Mouse (Mus musculus) intestine, embryonic 14.5 days (tissue): Measurements from ENCODE around the gene Sf3a1. TPM values are rescaled to one million over a fixed set of nuclear protein-coding genes. Genes with fewer than 3 reads are reported as not detected.
"Not testable (repeated sequence)": the region's sequence is repeated elsewhere in the genome, so short reads cannot be mapped to it uniquely, and the experiment has no call there.

Source experiments
- ATAC-seq: fragments of 200-750 bp; cut with Nextera tagmentation; replicated peaks from 2 replicates; pipeline ENCODE4 v1.8.0; 2017; ENCODE audit warnings: low read depth, moderate number of reproducible peaks, moderate TSS enrichment, moderate library complexity; ENCODE audit not compliant: low FRiP score, low TSS enrichment
- DNase-seq: peaks from one replicate; pipeline ENCODE4 v3.0.0-alpha.2; 2018; ENCODE audit warnings: low spot score
- H3K27ac ChIP-seq: fragments of 300-500 bp; sonication (generic); 2 replicates; pipeline ENCODE4 v1.5.1; 2014; ENCODE audit warnings: low read depth, mild to moderate bottlenecking, control low read depth
- H3K27me3 ChIP-seq: fragments of 300-500 bp; sonication (generic); replicated peaks from 2 replicates; pipeline ENCODE4 v1.6.1; 2014; ENCODE audit warnings: low read length, control low read depth; ENCODE audit not compliant: control insufficient read depth, insufficient read depth
- H3K36me3 ChIP-seq: fragments of 300-500 bp; sonication (generic); 2 replicates; pipeline ENCODE4 v1.6.1; 2014; ENCODE audit warnings: low read length, control low read depth; ENCODE audit not compliant: control insufficient read depth, insufficient read depth
- H3K4me1 ChIP-seq: fragments of 300-500 bp; sonication (generic); replicated peaks from 2 replicates; pipeline ENCODE4 v1.6.1; 2014; ENCODE audit warnings: low read length, control low read depth, mixed read lengths; ENCODE audit not compliant: control insufficient read depth, insufficient read depth
- H3K4me2 ChIP-seq: fragments of 300-500 bp; sonication (generic); 2 replicates; pipeline ENCODE4 v1.6.1; 2014; ENCODE audit warnings: low read length
- H3K4me3 ChIP-seq: fragments of 300-500 bp; sonication (generic); 2 replicates; pipeline ENCODE4 v1.5.1; 2014; ENCODE audit warnings: low read depth, low read length, control low read depth, mixed read lengths
- H3K9ac ChIP-seq: fragments of 300-500 bp; sonication (generic); 2 replicates; pipeline ENCODE4 v1.6.1; 2014; ENCODE audit warnings: mild to moderate bottlenecking, low read length
- H3K9me3 ChIP-seq: fragments of 300-500 bp; sonication (generic); 2 replicates; pipeline ENCODE4 v1.6.1; 2016; ENCODE audit warnings: low read length, control low read depth; ENCODE audit not compliant: control insufficient read depth
- whole genome bisulfite sequencing: fragments of 180-500 bp; shearing (Covaris S2); extraction: QIAGEN DNeasy Blood & Tissue Kit; methylation state at CpG from one replicate; pipeline ENCODE4 v1.1.7; 2014; 5-methylcytosine and 5-hydroxymethylcytosine counted together
- polyA plus RNA-seq: library from polyadenylated mRNA; unstranded; fragments of >200 nt; fragmentation: Nextera tagmentation; extraction: Ambion mirVana; gene quantifications from 2 replicates; pipeline ENCODE4 v1.2.1, GENCODE M21; 2014

Gene Sf3a1
- polyA plus RNA-seq, 1 experiment from 2014 or later, result 59.5 TPM

GRCm38 (mm10) chr11:4164701-4165100 is 4.6 kb downstream of the Sf3a1 start:
- H3K4me2 ChIP-seq, result no peak overlapping the region
- peaks cover 12% of the 10 kb centered on the region for H3K4me1 ChIP-seq
- no peak overlapping the region for H3K9ac ChIP-seq
- H3K4me3 ChIP-seq, result no peak overlapping the region
- no peaks in the 10 kb centered on the region for H3K9me3 ChIP-seq
- no peak overlapping the region for H3K27ac ChIP-seq
- no peaks in the 10 kb centered on the region for H3K27me3 ChIP-seq
- DNase-seq, result no peak
- WGBS, result 97% methylated on average over 2 of the region's 2 CpGs
- peaks cover 84% of the 10 kb centered on the region for H3K36me3 ChIP-seq
- no peak for ATAC-seq

- H3K27ac ChIP-seq, result no peak overlapping the region
- no peaks in the 10 kb centered on the region for H3K9me3 ChIP-seq
- H3K4me1 ChIP-seq, result peaks cover 4% of the 10 kb centered on the region
- no peak overlapping the region for H3K4me3 ChIP-seq
- no peak for DNase-seq
- no peaks in the 10 kb centered on the region for H3K27me3 ChIP-seq
- no peak for ATAC-seq
- no peak overlapping the region for H3K4me2 ChIP-seq
- 81% methylated on average over 7 of the region's 7 CpGs for WGBS
- H3K36me3 ChIP-seq, result peaks cover 99% of the 10 kb centered on the region
- H3K9ac ChIP-seq, result no peak overlapping the region
These were observed 6.4 kb downstream of the Sf3a1 start for GRCm38 (mm10) chr11:4166467-4167090.

GRCm38 (mm10) chr11:4174586-4174985 is 14.4 kb downstream of the Sf3a1 start:
- ATAC-seq, result no peak
- Histone ChIP-seq H3K27ac (no peak overlapping the region), H3K9me3 (no peaks in the 10 kb centered on the region), H3K4me2 (no peak overlapping the region), H3K27me3 (no peaks in the 10 kb centered on the region), H3K9ac (no peak overlapping the region), H3K4me3 (no peak overlapping the region), H3K36me3 (peaks cover 99% of the 10 kb centered on the region), H3K4me1 (no peaks in the 10 kb centered on the region)
- DNase-seq, result no peak
- WGBS, result 87% methylated on average over 5 of the region's 5 CpGs

DNA sequence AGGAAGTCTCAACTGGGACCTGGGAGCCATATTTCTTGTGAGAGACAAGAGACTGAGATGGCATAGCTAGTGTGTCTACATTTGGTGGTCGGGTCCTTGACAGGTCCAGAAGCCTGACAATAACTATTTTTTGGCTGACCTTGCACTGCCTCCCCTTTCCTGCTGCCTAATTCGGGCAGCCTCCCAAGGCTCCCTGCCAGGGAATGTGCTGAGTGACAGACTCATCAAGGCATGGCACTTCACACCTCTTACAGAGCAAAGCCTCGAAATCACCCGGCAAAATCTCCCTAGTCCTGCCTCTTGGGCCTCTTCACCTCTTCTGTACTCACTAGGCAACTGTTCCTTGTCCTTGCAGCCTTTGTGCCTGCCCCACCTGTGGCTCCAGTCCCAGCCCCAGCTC is 17.6 kb downstream of the Sf3a1 start:
- Histone ChIP-seq H3K27ac (no peak overlapping the region), H3K27me3 (no peaks in the 10 kb centered on the region), H3K4me3 (no peak overlapping the region), H3K36me3 (peaks cover 97% of the 10 kb centered on the region), H3K9ac (no peak overlapping the region), H3K4me1 (no peaks in the 10 kb centered on the region), H3K9me3 (no peaks in the 10 kb centered on the region), H3K4me2 (no peak overlapping the region)
- WGBS, result 81% methylated on average over 4 of the region's 4 CpGs
- no peak for DNase-seq
- no peak for ATAC-seq

DNA sequence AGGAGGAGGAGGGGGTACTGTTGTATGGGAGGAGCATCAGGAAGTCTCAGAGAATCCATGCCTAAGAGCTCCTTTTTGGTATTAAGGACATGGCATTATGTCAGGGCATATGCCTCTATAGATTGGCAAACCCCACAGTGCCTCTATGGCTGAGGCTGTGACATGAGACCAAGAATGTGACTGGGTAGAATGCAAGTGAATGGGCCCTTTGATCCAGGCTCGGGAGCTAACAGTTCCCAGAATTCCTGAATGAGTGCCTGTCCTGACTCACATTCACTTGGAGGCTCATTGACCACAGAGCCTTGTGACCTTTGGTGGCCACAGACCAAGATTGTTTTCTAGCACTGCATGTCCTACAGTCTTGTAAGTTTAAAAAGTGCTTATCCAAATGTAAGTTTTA is 21.9 kb downstream of the Sf3a1 start:
- peaks cover 59% of the 10 kb centered on the region for H3K36me3 ChIP-seq
- no peak overlapping the region for H3K27ac ChIP-seq
- H3K4me2 ChIP-seq, result no peak overlapping the region
- WGBS, result 35% methylated on average over 1 of the region's 1 CpGs
- H3K9me3 ChIP-seq, result no peaks in the 10 kb centered on the region
- DNase-seq (no peak), ATAC-seq (no peak)
- no peak overlapping the region for H3K9ac ChIP-seq
- no peak overlapping the region for H3K4me3 ChIP-seq
- no peaks in the 10 kb centered on the region for H3K27me3 ChIP-seq
- H3K4me1 ChIP-seq, result no peaks in the 10 kb centered on the region

GRCm38 (mm10) chr11:4183511-4183910 is 23.4 kb downstream of the Sf3a1 start:
- no peak overlapping the region for H3K4me2 ChIP-seq
- H3K27me3 ChIP-seq, result no peaks in the 10 kb centered on the region
- DNase-seq (no peak), ATAC-seq (no peak)
- H3K36me3 ChIP-seq, result peaks cover 44% of the 10 kb centered on the region
- no peak overlapping the region for H3K4me3 ChIP-seq
- H3K9ac ChIP-seq, result no peak overlapping the region
- H3K9me3 ChIP-seq, result no peaks in the 10 kb centered on the region
- peaks cover 10% of the 10 kb centered on the region for H3K4me1 ChIP-seq
- H3K27ac ChIP-seq, result no peak overlapping the region

DNA sequence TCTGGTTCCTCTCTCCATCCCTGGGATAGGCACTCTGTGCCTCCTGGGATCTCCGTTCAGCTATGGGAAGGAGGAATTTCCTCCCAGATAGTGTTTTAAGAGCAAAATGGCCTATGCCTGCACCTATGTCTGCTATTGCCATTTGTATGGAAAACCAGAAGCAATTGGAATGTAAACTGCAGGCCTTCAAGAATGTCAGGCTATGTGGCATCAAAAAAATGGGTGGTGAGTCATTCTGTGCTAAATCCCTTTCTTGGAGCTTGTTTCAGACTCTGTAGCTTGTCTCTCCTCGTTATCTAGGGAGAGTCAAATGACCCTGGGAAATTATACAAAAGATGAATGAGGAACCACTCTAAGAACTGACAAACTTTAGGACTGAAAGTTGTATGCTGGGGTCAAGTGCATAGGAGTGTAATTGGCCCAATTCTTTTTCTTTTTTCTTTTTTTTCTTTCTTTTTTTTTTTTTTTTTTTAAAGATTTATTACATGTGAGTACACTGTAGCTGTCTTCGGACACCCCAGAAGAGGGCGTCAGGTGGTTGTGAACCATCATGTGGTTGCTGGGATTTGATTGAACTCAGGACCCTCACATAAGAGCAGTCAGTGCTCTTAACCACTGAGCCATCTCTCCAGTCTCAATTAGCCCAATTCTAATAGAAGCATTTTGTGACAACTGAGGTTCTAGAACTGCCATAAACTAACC is 24.3 kb downstream of the Sf3a1 start:
- ATAC-seq, result no peak
- Histone ChIP-seq H3K36me3 (peaks cover 36% of the 10 kb centered on the region), H3K9me3 (no peaks in the 10 kb centered on the region), H3K4me1 (peaks cover 10% of the 10 kb centered on the region), H3K9ac (no peak overlapping the region), H3K27ac (no peak overlapping the region), H3K4me2 (no peak overlapping the region), H3K4me3 (no peak overlapping the region), H3K27me3 (no peaks in the 10 kb centered on the region)
- DNase-seq, result no peak
- 64% methylated on average over 4 of the region's 4 CpGs for WGBS

DNA sequence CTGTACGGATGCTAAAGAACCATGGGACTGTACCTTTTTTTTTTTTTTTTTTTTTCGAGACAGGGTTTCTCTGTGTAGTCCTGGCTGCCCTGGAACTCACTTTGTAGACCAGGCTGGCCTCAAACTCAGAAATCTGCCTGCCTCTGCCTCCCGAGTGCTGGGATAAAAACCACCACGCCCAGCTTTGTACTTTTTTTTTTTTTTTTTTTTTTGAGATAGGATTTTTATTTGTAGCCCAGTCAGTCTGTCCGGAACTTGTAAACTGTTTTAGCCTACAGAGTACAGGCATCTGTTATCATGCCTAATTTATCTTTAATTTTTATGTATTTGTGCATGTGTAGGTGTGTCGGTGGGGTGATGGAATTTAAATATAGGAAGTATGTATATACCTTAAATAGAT is 25.3 kb downstream of the Sf3a1 start:
- not testable (repeated sequence) for DNase-seq, H3K9ac ChIP-seq, H3K4me1 ChIP-seq, H3K4me2 ChIP-seq, H3K9me3 ChIP-seq, ATAC-seq, H3K27ac ChIP-seq, H3K4me3 ChIP-seq, H3K27me3 ChIP-seq
- H3K36me3 ChIP-seq, result peaks cover 25% of the 10 kb centered on the region
- 88% methylated on average over 6 of the region's 6 CpGs for WGBS
